Mouse (Mus musculus) heart, postnatal 0 days (tissue): ENCODE measurements around the gene Adgrv1.

Experiments
- CTCF ChIP-seq: IDR thresholded peaks from 2 replicates; pipeline ENCODE4 v1.5.1; 2016; ENCODE audit warnings: antibody characterized with exemption, control low read depth, low read depth
- EP300 ChIP-seq: IDR thresholded peaks from 2 replicates; pipeline ENCODE4 v1.6.1; 2016; ENCODE audit warnings: antibody characterized with exemption, low read depth

DNA sequence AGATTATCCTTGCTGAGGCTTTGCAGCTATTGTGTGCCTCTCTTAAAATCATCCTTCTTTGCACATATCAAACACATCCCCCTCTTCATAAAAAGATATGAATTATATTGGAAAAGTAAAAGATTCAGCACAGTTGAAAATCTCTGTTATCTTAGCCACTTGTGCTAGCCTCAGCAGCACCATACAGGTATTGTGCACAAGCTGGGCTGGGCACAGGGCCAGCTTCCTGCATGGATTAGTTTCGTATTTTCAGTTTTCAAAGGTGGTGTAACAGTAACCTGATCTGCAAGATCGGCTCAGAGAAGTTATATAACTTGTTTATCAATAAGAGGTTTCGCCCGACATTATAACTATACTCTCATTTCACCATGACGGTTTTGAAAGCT lies 353.6 kb downstream of the Adgrv1 start:
- TF ChIP-seq CTCF (no peak), EP300 (no peak)
